Mouse (Mus musculus) erythroblast, adult 5-6 weeks (primary cell): ENCODE results near the gene Ralbp1. TPM values are rescaled to one million over a fixed set of nuclear protein-coding genes. Genes with fewer than 3 reads are reported as not detected.
A peak's percentile ranks its signal among the peaks of the same experiment; 100 is the strongest.

Source experiments
- ATAC-seq: replicated peaks from 2 replicates; pipeline ENCODE4 v1.8.0; 2016; ENCODE audit warnings: moderate number of reproducible peaks, mild to moderate bottlenecking, moderate TSS enrichment, inconsistent platforms; ENCODE audit not compliant: poor library complexity, low FRiP score, severe bottlenecking
- total RNA-seq, 2 experiments: library from RNA; stranded (forward) in 1 of 2; stranded (reverse) in 1 of 2; fragments of 150-400 nt in 1 of 2; fragments of 200-764, 138-1000 nt in 1 of 2; gene quantifications; 2 replicates each; pipeline versions ENCODE4 v1.2.3 to v1.2.4; 2015 to 2017; ENCODE audit warnings: low replicate concordance in 2 of 2

Ralbp1 gene
- total RNA-seq, 2 experiments from 2014 or later = 24.0 to 83.8 TPM

- no peak for ATAC-seq
Observed at GRCm38 (mm10) chr17:65903011-65903410, 17.4 kb upstream of the Ralbp1 start.

GRCm38 (mm10) chr17:65902281-65902680 is 16.7 kb upstream of the Ralbp1 start:
- no peak for ATAC-seq

GRCm38 (mm10) chr17:65896016-65896415 is 10.4 kb upstream of the Ralbp1 start:
- no peak for ATAC-seq

- no peak for ATAC-seq
Observed at GRCm38 (mm10) chr17:65889476-65889875, 3.9 kb upstream of the Ralbp1 start.

GRCm38 (mm10) chr17:65886571-65886970 is 973 bp upstream of the Ralbp1 start:
- ATAC-seq = no peak

GRCm38 (mm10) chr17:65885398-65885696 is 251 bp downstream of the Ralbp1 start:
- ATAC-seq = no peak

GRCm38 (mm10) chr17:65884691-65885397 is 754 bp downstream of the Ralbp1 start:
- ATAC-seq = peak; percentile 92

GRCm38 (mm10) chr17:65884061-65884669 is 1.4 kb downstream of the Ralbp1 start:
- peak; percentile 10; the same call in 1 of the 2 replicates for ATAC-seq

GRCm38 (mm10) chr17:65877026-65877425 is 8.6 kb downstream of the Ralbp1 start:
- no peak for ATAC-seq

- ATAC-seq = no peak
Observed at GRCm38 (mm10) chr17:65873834-65874233, 11.8 kb downstream of the Ralbp1 start.

GRCm38 (mm10) chr17:65873156-65873555 is 12.4 kb downstream of the Ralbp1 start:
- ATAC-seq = no peak

GRCm38 (mm10) chr17:65872652-65873051 is 12.9 kb downstream of the Ralbp1 start:
- peak; percentile 81 for ATAC-seq

GRCm38 (mm10) chr17:65872051-65872450 is 13.5 kb downstream of the Ralbp1 start:
- no peak for ATAC-seq

GRCm38 (mm10) chr17:65871641-65872041 is 14.0 kb downstream of the Ralbp1 start:
- ATAC-seq = no peak

- peak; percentile 86 for ATAC-seq
Observed at GRCm38 (mm10) chr17:65870146-65870545, 15.5 kb downstream of the Ralbp1 start.

GRCm38 (mm10) chr17:65869720-65870119 is 15.9 kb downstream of the Ralbp1 start:
- ATAC-seq = no peak

GRCm38 (mm10) chr17:65867996-65868395 is 17.6 kb downstream of the Ralbp1 start:
- ATAC-seq = no peak

GRCm38 (mm10) chr17:65866201-65866600 is 19.4 kb downstream of the Ralbp1 start:
- ATAC-seq = no peak

- ATAC-seq = no peak
Observed at GRCm38 (mm10) chr17:65865265-65865664, 20.3 kb downstream of the Ralbp1 start.

- peak; percentile 54; the same call in 1 of the 2 replicates for ATAC-seq
Observed at GRCm38 (mm10) chr17:65864742-65865141, 20.9 kb downstream of the Ralbp1 start.

- ATAC-seq = no peak
Observed at GRCm38 (mm10) chr17:65863830-65864229, 21.8 kb downstream of the Ralbp1 start.

- ATAC-seq = no peak
Observed at GRCm38 (mm10) chr17:65862579-65862978, 23.0 kb downstream of the Ralbp1 start.
